Mouse (Mus musculus): Measurements from ENCODE around the gene Olfr877.

Gene Olfr877

DNA sequence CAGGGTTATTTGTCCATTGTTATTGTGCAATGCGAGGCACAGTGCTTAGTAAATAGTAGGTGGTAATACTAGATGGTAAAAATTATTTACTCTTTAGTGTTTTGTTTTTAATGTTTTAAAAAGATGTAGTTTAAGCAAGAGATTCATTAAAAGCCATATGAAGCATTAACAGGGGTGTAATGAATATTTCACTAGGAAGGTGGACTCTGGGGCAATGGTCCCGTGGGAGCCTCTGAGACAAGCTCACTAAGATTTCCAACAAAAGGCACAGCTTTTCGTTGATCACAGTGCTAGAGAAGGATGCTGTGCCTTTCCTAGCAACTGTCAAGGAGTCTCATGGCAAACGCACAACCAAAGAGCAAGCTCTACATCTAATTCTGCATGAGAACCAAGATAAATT, at the start of gene Olfr877:
TSS of gene Olfr877 (plus strand) at position 301 of the 400 bp plus-strand sequence.
- DNase-seq (ENCODE audit: extremely low spot score, low read depth, low spot score), result no peak

DNA sequence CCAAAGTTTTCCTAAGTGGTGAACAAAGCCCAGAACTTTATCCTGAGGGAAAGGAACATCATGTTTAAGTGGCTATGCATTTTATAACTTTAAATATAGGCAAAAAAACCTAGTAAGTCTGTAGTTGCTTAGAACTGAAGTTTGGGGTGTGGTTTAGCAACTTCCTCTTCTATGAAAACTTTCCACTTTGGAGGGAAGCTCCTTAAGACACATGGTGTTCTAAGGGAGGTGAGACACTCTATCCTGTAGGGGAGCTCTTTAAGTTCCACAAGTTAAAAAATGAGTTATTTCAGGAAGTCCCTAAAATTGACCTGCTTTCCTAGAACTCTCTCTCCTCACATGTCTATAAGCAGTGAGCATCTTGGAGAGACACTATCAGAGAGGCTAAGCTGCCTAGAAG, 46.8 kb upstream of the Olfr877 start:
- no peak for DNase-seq (ENCODE audit: extremely low spot score, low read depth, low spot score)

GRCm38 (mm10) chr9:37808456-37808855, 45.6 kb upstream of the Olfr877 start:
- DNase-seq (ENCODE audit: extremely low spot score, low read depth, low spot score), result no peak

DNA sequence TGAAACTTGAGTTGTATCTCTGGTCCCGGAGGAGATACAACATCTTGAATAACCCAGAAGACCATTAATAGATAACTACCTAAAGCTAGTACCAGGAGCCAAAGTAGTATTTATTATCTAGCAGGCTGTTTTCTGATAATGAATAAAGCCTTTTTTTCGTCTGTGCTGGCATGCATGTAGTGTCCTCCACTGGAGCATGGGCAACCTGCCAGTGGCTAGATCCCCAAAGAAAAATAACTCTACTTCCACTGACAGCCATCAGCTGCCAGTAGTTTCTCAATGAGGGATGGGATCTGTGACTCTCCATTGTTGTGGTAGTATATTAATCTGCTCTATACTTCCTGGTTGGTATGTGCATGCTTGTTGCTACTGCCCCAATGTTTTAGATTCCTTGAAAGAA, 45.1 kb upstream of the Olfr877 start:
- no peak for DNase-seq (ENCODE audit: extremely low spot score, low read depth, low spot score)

DNA sequence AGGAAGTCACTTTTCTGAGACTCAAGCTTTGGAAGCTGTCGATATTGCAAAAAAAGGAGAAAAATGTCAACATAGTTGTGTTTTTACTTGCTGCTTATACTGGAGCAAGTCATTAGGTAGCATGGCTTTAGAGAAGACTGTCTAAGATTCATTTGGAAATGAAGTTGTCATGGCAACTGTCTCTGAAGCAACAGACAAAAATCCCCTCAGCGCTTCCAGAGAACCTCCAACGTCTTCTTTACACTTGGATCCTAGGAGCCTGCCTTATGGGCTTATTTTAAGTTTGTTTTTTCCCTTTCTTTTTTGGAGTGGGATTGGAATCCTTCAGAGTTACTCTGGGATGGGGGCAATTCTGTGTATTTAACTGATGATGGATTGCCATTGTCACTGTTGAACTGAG, 39.4 kb upstream of the Olfr877 start:
- DNase-seq (ENCODE audit: extremely low spot score, low read depth, low spot score), result no peak

- DNase-seq (ENCODE audit: extremely low spot score, low read depth, low spot score), result no peak
Observed at GRCm38 (mm10) chr9:37829881-37830280, 24.2 kb upstream of the Olfr877 start.

GRCm38 (mm10) chr9:37833341-37833740, 20.7 kb upstream of the Olfr877 start:
- DNase-seq (ENCODE audit: extremely low spot score, low read depth, low spot score), result no peak

- DNase-seq (ENCODE audit: extremely low spot score, low read depth, low spot score), result no peak
Observed at GRCm38 (mm10) chr9:37849267-37849666, 4.8 kb upstream of the Olfr877 start.

GRCm38 (mm10) chr9:37863325-37863724, 9.3 kb downstream of the Olfr877 start:
- no peak for DNase-seq (ENCODE audit: extremely low spot score, low read depth, low spot score)

- DNase-seq (ENCODE audit: extremely low spot score, low read depth, low spot score), result no peak
Observed at GRCm38 (mm10) chr9:37870246-37870645, 16.2 kb downstream of the Olfr877 start.

- DNase-seq (ENCODE audit: extremely low spot score, low read depth, low spot score), result no peak
Observed at GRCm38 (mm10) chr9:37871097-37871496, 17.0 kb downstream of the Olfr877 start.

- DNase-seq (ENCODE audit: extremely low spot score, low read depth, low spot score), result no peak
Observed at GRCm38 (mm10) chr9:37871536-37871935, 17.5 kb downstream of the Olfr877 start.

DNA sequence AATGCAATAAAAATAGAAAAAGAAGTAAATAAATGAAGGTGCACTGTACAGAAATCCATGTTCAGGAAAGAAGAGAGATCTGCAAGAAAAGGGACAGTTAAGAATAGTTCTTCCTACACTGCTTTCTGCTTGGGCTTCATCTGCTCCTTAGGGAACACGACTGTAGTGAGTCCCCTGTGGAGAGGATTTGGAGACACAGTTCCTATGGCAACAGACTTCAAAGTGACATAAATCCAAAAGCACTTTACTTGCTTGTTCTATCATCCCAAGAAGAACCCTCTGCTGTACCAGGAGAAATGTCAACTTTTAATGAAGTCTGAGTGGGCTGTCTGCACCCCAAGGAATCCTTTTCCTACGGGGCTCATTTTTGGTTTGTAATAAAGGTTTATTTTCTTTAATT, 36.9 kb downstream of the Olfr877 start:
- no peak for DNase-seq (ENCODE audit: extremely low spot score, low read depth, low spot score)

DNA sequence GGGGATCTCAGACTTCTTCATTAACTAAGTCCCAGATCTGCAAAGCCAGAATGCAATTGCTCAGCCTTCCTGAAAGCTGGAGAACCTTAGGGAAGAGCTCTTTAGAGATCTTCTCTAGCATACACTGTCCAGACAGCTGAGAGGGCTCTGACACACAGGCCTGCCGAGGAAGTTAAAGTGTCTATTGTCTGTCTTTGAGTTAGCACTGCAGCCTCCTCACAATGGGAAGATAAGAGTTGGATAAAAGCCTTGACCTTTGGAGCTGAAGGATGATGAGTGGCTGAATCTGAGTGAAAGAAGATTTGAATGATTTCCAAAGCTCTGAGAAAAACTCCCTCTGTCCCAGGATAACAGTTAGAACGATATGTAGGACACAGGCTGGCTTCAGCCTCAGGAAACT, 42.6 kb downstream of the Olfr877 start, which contains the start of gene Olfr145:
TSS of gene Olfr145 (plus strand) at position 64 of the 400 bp plus-strand sequence.
- DNase-seq (ENCODE audit: extremely low spot score, low read depth, low spot score), result no peak

DNA sequence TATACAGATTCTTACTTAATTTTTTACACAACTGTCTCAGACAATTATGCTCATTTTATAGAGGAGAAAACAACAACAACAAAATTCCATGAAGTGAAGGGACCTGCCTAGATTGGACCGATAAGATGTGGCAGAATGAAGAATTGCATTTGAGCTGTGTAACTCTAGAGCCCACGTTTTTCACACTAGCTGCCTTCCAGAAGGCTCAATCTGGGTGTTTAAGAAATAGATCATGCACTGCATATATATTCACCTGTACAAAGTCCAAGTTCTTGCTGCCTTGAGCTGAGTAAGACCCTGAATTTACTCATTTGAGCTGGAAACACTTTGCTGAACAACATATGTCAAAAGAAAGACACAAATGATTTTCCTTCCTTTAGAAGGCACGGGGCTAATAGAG, 51.5 kb downstream of the Olfr877 start:
- DNase-seq (ENCODE audit: extremely low spot score, low read depth, low spot score), result no peak
